Mouse (Mus musculus) heart, embryonic 14.5 days (tissue): ENCODE results near the gene Lasp1. TPM values are rescaled to one million over a fixed set of nuclear protein-coding genes. Genes with fewer than 3 reads are reported as not detected.

Source experiments
- ATAC-seq: fragments of 200-750 bp; cut with Nextera tagmentation; 2 replicates; pipeline ENCODE4 v1.8.0; 2017; ENCODE audit warnings: low read depth, moderate TSS enrichment; ENCODE audit not compliant: insufficient number of reproducible peaks, insufficient read depth, low FRiP score
- H3K27ac ChIP-seq, 2 experiments: fragments of 200-500 bp in 1 of 2; fragments of 300-500 bp in 1 of 2; sonication (generic) in 1 of 2; replicated peaks in 1 of 2; 2 replicates each; pipeline ENCODE4 v1.5.1; 2012 to 2014; ENCODE audit warnings: low read depth in 2 of 2, low read length in 2 of 2, control low read depth in 1 of 2, mild to moderate bottlenecking in 1 of 2, mixed read lengths in 1 of 2; ENCODE audit not compliant: control insufficient read depth in 1 of 2, insufficient read depth in 1 of 2
- H3K27me3 ChIP-seq: fragments of 300-500 bp; sonication (generic); 2 replicates; pipeline ENCODE4 v1.6.1; 2014; ENCODE audit warnings: mild to moderate bottlenecking, low read length, control low read depth; ENCODE audit not compliant: control insufficient read depth, insufficient read depth
- H3K36me3 ChIP-seq: fragments of 300-500 bp; sonication (generic); 2 replicates; pipeline ENCODE4 v1.6.1; 2014; ENCODE audit warnings: mild to moderate bottlenecking, control low read depth, low read length, mixed read lengths; ENCODE audit not compliant: control insufficient read depth, insufficient read depth
- H3K4me1 ChIP-seq, 2 experiments: fragments of 200-500 bp in 1 of 2; fragments of 300-500 bp in 1 of 2; sonication (generic) in 1 of 2; 2 replicates each; pipeline ENCODE4 v1.6.1; 2012 to 2014; ENCODE audit warnings: low read length in 2 of 2, control low read depth in 1 of 2, mixed read lengths in 1 of 2; ENCODE audit not compliant: control insufficient read depth in 2 of 2, insufficient read depth in 2 of 2
- H3K4me2 ChIP-seq: fragments of 300-500 bp; sonication (generic); 2 replicates; pipeline ENCODE4 v1.6.1; 2014; ENCODE audit warnings: mild to moderate bottlenecking, low read length
- H3K4me3 ChIP-seq, 2 experiments: fragments of 200-500 bp in 1 of 2; fragments of 300-500 bp in 1 of 2; sonication (generic) in 1 of 2; 2 replicates each; pipeline ENCODE4 v1.5.1; 2012 to 2014; ENCODE audit warnings: low read length in 2 of 2, mild to moderate bottlenecking in 2 of 2, control low read depth in 1 of 2, low read depth in 1 of 2, moderate library complexity in 1 of 2; ENCODE audit not compliant: control insufficient read depth in 1 of 2, insufficient read depth in 1 of 2
- H3K9ac ChIP-seq: fragments of 300-500 bp; sonication (generic); 2 replicates; pipeline ENCODE4 v1.6.1; 2014; ENCODE audit warnings: mild to moderate bottlenecking, low read length
- H3K9me3 ChIP-seq: fragments of 300-500 bp; sonication (generic); 2 replicates; pipeline ENCODE4 v1.6.1; 2016; ENCODE audit warnings: low read length, control low read depth; ENCODE audit not compliant: control insufficient read depth
- WGBS: fragments of 180-500 bp; shearing (Covaris S2); extraction: QIAGEN DNeasy Blood & Tissue Kit; methylation state at CpG from one replicate; pipeline ENCODE4 v1.1.7; 2014; 5-methylcytosine and 5-hydroxymethylcytosine counted together
- polyA plus RNA-seq: library from polyadenylated mRNA; unstranded; fragments of >200 nt; fragmentation: Nextera tagmentation; extraction: Ambion mirVana; gene quantifications from 2 replicates; pipeline ENCODE4 v1.2.1, GENCODE M21; 2014

Gene Lasp1
- polyA plus RNA-seq, 1 experiment from 2014 or later: 28.1 TPM

DNA sequence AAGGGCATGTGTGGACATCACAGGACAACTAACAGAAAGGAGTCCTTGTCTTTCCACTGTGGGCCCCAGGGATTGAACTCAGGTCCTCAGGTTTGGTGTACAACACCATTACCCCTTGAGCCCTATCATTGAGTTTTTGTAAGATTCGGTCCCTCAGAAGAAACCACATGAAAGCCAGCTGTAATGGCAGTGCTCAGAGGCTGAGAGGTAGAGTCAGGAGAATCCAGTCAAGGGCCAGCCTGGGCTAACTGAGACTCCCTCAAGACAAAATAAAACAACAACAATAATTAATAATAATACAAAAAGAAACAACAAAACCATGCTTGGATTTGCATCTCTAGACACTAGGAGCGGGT, 41.3 kb downstream of the Lasp1 start:
- Histone ChIP-seq H3K4me2 (peak overlapping the region; percentile 74), H3K4me3 (no peak overlapping the region; a peak in 1 of 4 replicates), H3K9ac (peak overlapping the region; percentile 68; the same call in 1 of the 2 replicates), H3K36me3 (peaks cover 33% of the 10 kb centered on the region), H3K27me3 (no peaks in the 10 kb centered on the region), H3K4me1 (peaks cover 0 to 14% of the 10 kb centered on the region in 2 experiments; a peak in 2 of 4 replicates), H3K9me3 (no peaks in the 10 kb centered on the region), H3K27ac (peak overlapping the region in 1 of 2 experiments; percentile 76; a peak in 1 of 4 replicates)
- ATAC-seq: no peak
- WGBS: 70% methylated on average over 2 of the region's 2 CpGs

DNA sequence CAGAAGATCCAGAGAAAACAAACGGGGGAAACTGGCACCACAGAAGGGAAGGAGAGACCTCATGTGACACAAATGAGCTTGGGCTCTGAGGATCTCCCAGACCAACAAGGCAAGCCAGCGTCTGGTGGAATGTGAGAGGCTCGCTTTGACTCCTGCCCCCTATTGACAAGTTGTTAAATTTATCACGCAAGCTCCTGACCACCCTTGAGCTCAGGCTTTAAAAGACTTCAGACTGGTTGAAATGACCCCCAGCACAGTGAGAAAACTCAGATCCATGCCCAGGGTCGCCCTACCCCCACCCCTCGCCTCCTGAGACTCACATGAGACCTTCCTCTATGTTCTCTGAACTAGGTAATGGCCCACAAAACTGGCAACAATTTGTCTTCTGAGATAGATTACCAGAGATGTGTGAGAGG, 41.7 kb downstream of the Lasp1 start, which contains the start of gene B230217C12Rik:
TSS of gene B230217C12Rik (plus strand) at position 242 of the 416 bp plus-strand sequence.
- peaks cover 29% of the 10 kb centered on the region for H3K36me3 ChIP-seq
- H3K9me3 ChIP-seq: no peaks in the 10 kb centered on the region
- H3K27me3 ChIP-seq: no peaks in the 10 kb centered on the region
- H3K9ac ChIP-seq: peak within 1 kb of the TSS; percentile 68
- no peak for ATAC-seq
- peak within 1 kb of the TSS; percentile 52 to 76 for H3K27ac ChIP-seq
- H3K4me3 ChIP-seq: peak within 1 kb of the TSS; percentile 49 to 50
- peaks cover 0 to 14% of the 10 kb centered on the region in 2 experiments; a peak in 2 of 4 replicates for H3K4me1 ChIP-seq
- WGBS: 1% methylated on average over 6 of the region's 6 CpGs
- peak within 1 kb of the TSS; percentile 74 for H3K4me2 ChIP-seq

DNA sequence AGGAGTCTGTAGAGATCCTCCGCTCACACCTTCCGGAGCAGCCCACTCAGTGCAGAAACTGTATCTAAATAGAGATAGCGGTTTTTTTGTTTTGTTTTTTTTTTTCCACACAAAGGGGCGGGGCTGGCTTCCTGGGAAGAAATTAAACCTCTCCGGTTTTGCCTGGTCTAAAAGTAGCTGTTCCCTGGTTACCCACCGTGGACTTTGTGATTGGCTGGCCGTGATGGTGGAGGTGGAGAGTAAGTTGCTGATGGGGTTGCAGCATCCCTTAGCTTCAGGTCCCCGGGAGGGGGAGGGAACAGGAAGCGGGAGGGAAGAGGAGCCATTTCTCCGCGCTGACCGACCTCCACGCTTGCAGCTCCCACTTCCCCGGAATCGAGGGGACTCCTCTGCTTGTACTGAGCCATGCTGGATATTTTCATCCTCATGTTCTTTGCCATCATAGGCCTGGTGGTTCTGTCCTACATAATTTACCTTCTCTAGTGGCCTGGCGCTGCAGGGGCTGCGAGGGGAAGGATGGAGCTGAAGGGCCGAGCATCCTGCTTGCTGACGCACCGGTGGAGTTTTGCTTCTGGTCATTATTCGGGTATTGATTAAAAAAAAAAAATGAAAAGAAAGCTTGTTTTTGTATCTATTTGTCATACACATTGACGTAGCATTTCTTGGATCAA, 42.3 kb downstream of the Lasp1 start:
- Histone ChIP-seq H3K4me3 (peak overlapping the region; percentile 49 to 50), H3K27me3 (no peaks in the 10 kb centered on the region), H3K4me1 (peaks cover 0 to 14% of the 10 kb centered on the region in 2 experiments; a peak in 2 of 4 replicates), H3K36me3 (peaks cover 24% of the 10 kb centered on the region), H3K9ac (peak overlapping the region; percentile 68), H3K9me3 (no peaks in the 10 kb centered on the region), H3K27ac (peak overlapping the region; percentile 52 to 76), H3K4me2 (peak overlapping the region; percentile 74)
- ATAC-seq: peak; percentile 54; the same call in 1 of the 2 replicates
- WGBS: 3% methylated on average over 22 of the region's 22 CpGs

DNA sequence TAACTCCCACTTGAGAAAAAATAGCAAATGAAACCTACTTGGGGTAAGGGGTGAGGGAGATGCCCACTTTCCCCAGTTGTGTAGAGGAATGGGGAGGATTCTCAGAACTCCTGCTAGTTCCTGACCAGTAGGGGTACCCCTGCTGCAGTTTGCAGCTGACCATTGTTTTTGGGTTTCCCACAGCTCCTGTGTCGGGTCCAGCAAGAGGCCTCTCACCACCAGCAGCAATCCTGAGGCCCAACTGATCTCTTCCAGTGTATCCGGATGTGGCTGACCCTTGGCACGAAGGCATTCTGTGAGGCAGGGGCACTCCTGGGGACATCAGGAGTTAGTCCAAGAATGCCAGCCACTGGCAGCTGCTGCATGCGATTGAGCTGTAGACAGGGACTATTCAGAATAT, 43.2 kb downstream of the Lasp1 start:
- Histone ChIP-seq H3K4me2 (peak overlapping the region; percentile 74; the same call in 1 of the 2 replicates), H3K9me3 (no peaks in the 10 kb centered on the region), H3K4me3 (no peak overlapping the region), H3K27ac (no peak overlapping the region), H3K36me3 (peaks cover 15% of the 10 kb centered on the region; the same call in 1 of the 2 replicates), H3K4me1 (peaks cover 0 to 9% of the 10 kb centered on the region in 2 experiments; a peak in 2 of 4 replicates), H3K27me3 (no peaks in the 10 kb centered on the region), H3K9ac (no peak overlapping the region)
- ATAC-seq: no peak
- WGBS: 68% methylated on average over 4 of the region's 4 CpGs

DNA sequence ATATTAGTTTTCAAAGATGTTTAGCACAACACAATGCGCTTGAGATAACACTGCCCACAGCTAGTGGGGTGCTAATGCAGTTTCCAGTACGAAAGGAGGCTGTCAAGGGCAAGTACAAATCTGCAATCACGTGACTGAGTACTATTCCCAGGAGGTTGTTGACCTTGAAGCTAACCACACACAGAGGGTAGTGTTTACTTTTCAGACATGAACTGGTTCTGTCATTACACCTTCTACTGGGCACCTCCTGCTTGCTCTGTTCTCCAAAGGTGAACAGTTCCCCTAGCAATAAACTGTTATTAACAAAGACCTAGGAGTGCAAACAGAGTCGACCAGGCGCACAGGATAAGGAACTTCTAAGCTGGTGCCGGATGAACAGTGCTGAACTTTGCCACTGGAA, 51.6 kb downstream of the Lasp1 start:
- no peak for ATAC-seq
- H3K27me3 ChIP-seq: no peaks in the 10 kb centered on the region
- no peaks in the 10 kb centered on the region for H3K9me3 ChIP-seq
- 45% methylated on average over 6 of the region's 6 CpGs for WGBS
- H3K4me2 ChIP-seq: no peak overlapping the region
- H3K4me3 ChIP-seq: no peak overlapping the region
- H3K9ac ChIP-seq: no peak overlapping the region
- no peaks in the 10 kb centered on the region for H3K36me3 ChIP-seq
- peak overlapping the region; percentile 48 to 81 for H3K27ac ChIP-seq
- peaks cover 3% of the 10 kb centered on the region in 2 experiments; a peak in 1 of 4 replicates for H3K4me1 ChIP-seq

DNA sequence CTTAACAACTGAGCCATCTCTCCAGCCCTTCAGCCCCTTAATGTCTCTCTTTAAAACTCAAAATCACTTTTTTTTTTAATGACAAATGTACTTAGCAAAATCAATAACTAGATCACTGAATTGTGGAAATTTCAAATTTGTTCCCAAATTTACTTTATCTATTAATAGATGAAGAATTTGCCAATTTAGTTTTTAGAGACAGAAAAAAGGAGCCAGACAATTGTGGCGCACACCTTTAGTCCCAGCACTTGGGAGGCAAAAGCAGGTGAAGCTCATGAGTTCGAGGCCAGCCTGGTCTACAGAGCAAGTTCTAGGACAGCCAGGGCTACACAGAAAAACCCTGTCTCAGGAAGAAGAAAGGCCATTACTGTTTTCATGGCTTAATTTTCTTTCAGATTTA, 52.8 kb downstream of the Lasp1 start:
- 90% methylated on average over 2 of the region's 2 CpGs for WGBS
- Histone ChIP-seq H3K4me3 (no peak overlapping the region), H3K9ac (no peak overlapping the region), H3K4me2 (no peak overlapping the region), H3K4me1 (peaks cover 3% of the 10 kb centered on the region in 2 experiments; a peak in 1 of 4 replicates), H3K27me3 (no peaks in the 10 kb centered on the region), H3K27ac (no peak overlapping the region), H3K36me3 (no peaks in the 10 kb centered on the region), H3K9me3 (no peaks in the 10 kb centered on the region)
- ATAC-seq: no peak

DNA sequence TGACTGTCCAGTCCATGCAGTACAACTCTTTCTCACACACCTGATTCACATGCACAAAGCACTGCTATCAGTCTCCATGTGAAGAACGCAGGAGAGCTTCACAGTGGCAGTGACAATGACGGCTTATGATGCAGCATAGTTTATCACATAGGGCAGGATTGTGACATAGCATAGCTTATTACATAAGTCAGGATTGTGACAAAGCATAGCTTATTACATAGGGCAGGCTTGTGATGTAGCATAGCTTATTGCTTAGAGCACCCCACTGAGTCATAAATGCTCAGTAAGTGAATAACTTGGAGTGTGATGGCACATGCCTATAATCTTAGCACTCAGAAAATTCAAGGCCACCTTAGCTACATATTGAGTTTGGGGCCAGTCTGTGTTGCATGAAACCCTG, 56.7 kb downstream of the Lasp1 start:
- no peaks in the 10 kb centered on the region for H3K27me3 ChIP-seq
- H3K36me3 ChIP-seq: no peaks in the 10 kb centered on the region
- ATAC-seq: no peak
- H3K9me3 ChIP-seq: no peaks in the 10 kb centered on the region
- 83% methylated on average over 2 of the region's 2 CpGs for WGBS
- no peak overlapping the region for H3K4me3 ChIP-seq
- H3K4me1 ChIP-seq: peaks cover 2 to 3% of the 10 kb centered on the region in 2 experiments; a peak in 1 of 4 replicates
- no peak overlapping the region for H3K27ac ChIP-seq
- H3K4me2 ChIP-seq: no peak overlapping the region
- H3K9ac ChIP-seq: no peak overlapping the region
